Mouse (Mus musculus): ENCODE results near the gene Efr3b. TPM values are rescaled to one million over a fixed set of nuclear protein-coding genes. Genes with fewer than 3 reads are reported as not detected.

Efr3b gene
- polyA plus RNA-seq, 1 experiment from 2014 or later: 3.4 TPM

DNA sequence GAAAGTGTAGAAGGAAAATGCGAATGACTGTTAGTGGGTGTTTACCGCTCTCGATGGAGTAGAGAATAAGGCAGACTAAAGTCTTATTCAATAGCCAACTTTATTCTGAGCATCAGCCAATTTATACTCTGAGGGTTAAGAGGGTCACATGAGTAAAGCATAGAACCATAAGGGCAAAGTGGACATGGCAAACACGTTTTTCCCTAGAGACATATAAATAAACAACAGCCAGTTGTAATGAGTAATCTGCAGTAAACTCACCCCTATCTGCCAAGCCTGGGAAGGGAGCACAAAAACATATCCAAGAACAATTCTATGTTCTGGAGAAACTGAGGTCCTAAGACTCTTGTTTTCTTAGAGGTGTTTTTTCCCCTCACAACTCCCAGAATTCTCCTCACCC, 29.8 kb upstream of the Efr3b start:
- H3K27ac ChIP-seq (ENCODE audit: low read length): no peak overlapping the region
- H3K9ac ChIP-seq (ENCODE audit: low read length): no peak overlapping the region
- no peaks in the 10 kb centered on the region for H3K4me1 ChIP-seq (ENCODE audit: control insufficient read depth, insufficient read depth, low read length)
- H3K27me3 ChIP-seq (ENCODE audit: control insufficient read depth, insufficient read depth, low read length): no peaks in the 10 kb centered on the region
- ATAC-seq (ENCODE audit: insufficient read depth, low FRiP score): no peak
- H3K9me3 ChIP-seq (replicated peaks; ENCODE audit: control insufficient read depth, low read length): no peaks in the 10 kb centered on the region
- H3K36me3 ChIP-seq (ENCODE audit: control insufficient read depth, insufficient read depth, low read length): no peaks in the 10 kb centered on the region
- 74% methylated on average over 4 of the region's 4 CpGs for WGBS
- no peak overlapping the region for H3K4me3 ChIP-seq (replicated peaks; ENCODE audit: low read length)
- H3K4me2 ChIP-seq (ENCODE audit: low read depth, low read length): no peak overlapping the region

DNA sequence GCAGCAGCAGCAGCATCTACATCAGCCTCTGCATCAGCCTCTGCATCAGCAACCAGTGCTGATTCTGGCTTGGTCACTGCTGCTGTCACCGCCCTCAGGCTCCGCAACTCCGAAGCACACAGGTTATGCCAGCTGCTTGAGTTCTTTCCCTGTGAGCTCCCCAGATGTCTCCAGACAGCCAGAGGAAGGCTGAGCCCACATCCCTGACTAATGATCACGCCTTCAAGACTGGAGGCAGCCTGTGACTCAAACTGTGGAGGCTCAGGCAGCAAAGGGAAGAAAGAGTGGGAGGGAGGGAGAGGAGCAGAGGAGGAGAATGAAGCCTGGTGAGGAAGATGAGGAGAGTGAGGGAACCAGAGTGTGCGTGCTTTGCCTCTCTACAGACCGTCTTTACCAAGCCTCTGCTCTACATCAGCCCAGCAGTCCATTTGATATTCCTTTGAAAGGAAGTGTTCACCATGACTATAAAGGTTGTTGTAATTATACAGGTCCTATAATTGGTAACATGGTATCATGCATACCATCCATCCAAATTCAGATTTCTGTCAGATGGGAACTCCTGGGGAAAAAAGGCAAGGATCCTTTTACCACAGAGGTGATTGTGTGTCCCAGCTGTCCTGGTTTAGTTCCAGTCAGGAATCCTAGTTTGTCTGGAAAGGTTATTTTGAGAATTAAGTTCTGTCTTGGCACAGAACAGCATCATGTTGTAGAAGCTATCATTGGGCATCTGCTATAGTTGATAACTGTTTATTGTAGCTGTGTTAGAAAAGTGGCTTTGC, 28.2 kb upstream of the Efr3b start:
- 65% methylated on average over 6 of the region's 6 CpGs for WGBS
- Histone ChIP-seq H3K4me2 (ENCODE audit: low read depth, low read length) (no peak overlapping the region), H3K4me3 (replicated peaks; ENCODE audit: low read length) (no peak overlapping the region), H3K36me3 (ENCODE audit: control insufficient read depth, insufficient read depth, low read length) (no peaks in the 10 kb centered on the region), H3K27ac (ENCODE audit: low read length) (no peak overlapping the region), H3K9ac (ENCODE audit: low read length) (no peak overlapping the region), H3K4me1 (ENCODE audit: control insufficient read depth, insufficient read depth, low read length) (no peaks in the 10 kb centered on the region), H3K27me3 (ENCODE audit: control insufficient read depth, insufficient read depth, low read length) (no peaks in the 10 kb centered on the region), H3K9me3 (replicated peaks; ENCODE audit: control insufficient read depth, low read length) (no peaks in the 10 kb centered on the region)
- no peak for ATAC-seq (ENCODE audit: insufficient read depth, low FRiP score)

DNA sequence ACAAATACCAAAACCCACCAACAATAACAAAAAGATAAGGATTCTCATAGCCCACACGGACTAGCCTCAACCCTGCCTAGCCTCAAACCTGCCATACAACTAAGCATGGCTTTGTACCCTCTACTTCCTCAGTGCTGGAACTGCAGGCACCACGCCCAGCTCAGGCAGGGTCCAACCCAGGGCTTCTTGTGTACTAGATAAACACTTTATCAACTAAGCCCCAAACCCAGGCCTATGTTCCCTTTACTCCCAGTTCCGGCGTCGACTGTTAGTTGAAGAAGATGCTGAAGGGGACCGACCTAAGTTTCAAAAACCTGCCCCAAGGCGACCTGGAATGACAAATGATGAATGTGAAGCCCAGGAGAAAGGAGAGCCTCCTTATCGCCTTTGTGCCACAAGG, 27.2 kb upstream of the Efr3b start:
- WGBS: 51% methylated on average over 8 of the region's 8 CpGs
- Histone ChIP-seq H3K9ac (ENCODE audit: low read length) (no peak overlapping the region), H3K4me1 (ENCODE audit: control insufficient read depth, insufficient read depth, low read length) (no peaks in the 10 kb centered on the region), H3K9me3 (replicated peaks; ENCODE audit: control insufficient read depth, low read length) (no peaks in the 10 kb centered on the region), H3K36me3 (ENCODE audit: control insufficient read depth, insufficient read depth, low read length) (no peaks in the 10 kb centered on the region), H3K27me3 (ENCODE audit: control insufficient read depth, insufficient read depth, low read length) (no peaks in the 10 kb centered on the region), H3K4me2 (ENCODE audit: low read depth, low read length) (no peak overlapping the region), H3K4me3 (replicated peaks; ENCODE audit: low read length) (no peak overlapping the region), H3K27ac (ENCODE audit: low read length) (no peak overlapping the region)
- no peak for ATAC-seq (ENCODE audit: insufficient read depth, low FRiP score)

DNA sequence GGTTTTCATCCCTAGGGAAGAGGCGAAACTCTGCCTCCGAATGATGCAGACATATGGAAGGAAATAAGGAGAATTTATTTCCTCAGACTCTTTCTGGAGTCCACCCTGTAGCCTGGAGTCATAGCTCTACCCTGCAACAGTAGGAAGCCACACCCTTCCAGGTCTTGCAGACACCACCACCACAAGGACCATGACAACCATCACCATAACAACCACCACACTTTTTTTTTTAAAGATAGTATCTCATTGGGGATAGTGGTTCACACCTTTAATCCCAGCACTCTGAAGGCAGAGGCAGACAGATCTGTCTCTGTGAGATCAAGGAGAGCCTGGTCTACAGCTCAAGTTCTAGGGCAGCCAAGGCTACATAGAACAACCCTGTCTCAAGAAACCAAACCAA, 26.8 kb upstream of the Efr3b start:
- 90% methylated on average over 2 of the region's 2 CpGs for WGBS
- no peak for ATAC-seq (ENCODE audit: insufficient read depth, low FRiP score)
- H3K4me3 ChIP-seq (replicated peaks; ENCODE audit: low read length): no peak overlapping the region

DNA sequence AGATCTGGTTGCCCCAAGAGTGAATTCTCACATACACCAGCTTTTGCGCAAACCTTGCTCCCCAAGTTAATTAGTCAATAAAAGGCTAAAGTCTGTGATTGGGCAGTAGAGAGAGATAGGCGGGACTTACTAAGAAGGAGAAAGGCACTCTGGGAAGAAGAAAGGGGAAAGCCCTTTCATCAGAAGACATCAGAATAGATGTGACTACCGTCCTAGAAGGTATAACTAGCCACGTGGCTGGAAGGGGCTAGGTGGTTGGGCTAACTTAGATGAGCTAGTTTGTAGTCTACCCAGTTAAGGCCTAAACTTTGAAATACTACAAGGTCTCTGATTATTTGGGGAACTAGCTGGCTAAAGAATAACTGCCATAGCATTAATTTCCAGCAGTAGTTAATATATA, 21.0 kb upstream of the Efr3b start:
- H3K4me3 ChIP-seq (replicated peaks; ENCODE audit: low read length): no peak overlapping the region
- ATAC-seq (ENCODE audit: insufficient read depth, low FRiP score): no peak
- H3K4me2 ChIP-seq (ENCODE audit: low read depth, low read length): no peak overlapping the region
- 86% methylated on average over 4 of the region's 4 CpGs for WGBS
- H3K27ac ChIP-seq (ENCODE audit: low read length): no peak overlapping the region
- H3K9me3 ChIP-seq (replicated peaks; ENCODE audit: control insufficient read depth, low read length): no peaks in the 10 kb centered on the region
- H3K9ac ChIP-seq (ENCODE audit: low read length): no peak overlapping the region
- H3K36me3 ChIP-seq (ENCODE audit: control insufficient read depth, insufficient read depth, low read length): no peaks in the 10 kb centered on the region
- no peaks in the 10 kb centered on the region for H3K27me3 ChIP-seq (ENCODE audit: control insufficient read depth, insufficient read depth, low read length)
- H3K4me1 ChIP-seq (ENCODE audit: control insufficient read depth, insufficient read depth, low read length): no peaks in the 10 kb centered on the region

More for the DNA sequence above, 26.8 kb upstream of the Efr3b start:
- H3K4me2 ChIP-seq (ENCODE audit: low read depth, low read length): no peak overlapping the region
- H3K4me1 ChIP-seq (ENCODE audit: control insufficient read depth, insufficient read depth, low read length): no peaks in the 10 kb centered on the region
- H3K9me3 ChIP-seq (replicated peaks; ENCODE audit: control insufficient read depth, low read length): no peaks in the 10 kb centered on the region
- H3K27ac ChIP-seq (ENCODE audit: low read length): no peak overlapping the region
- H3K9ac ChIP-seq (ENCODE audit: low read length): no peak overlapping the region
- H3K36me3 ChIP-seq (ENCODE audit: control insufficient read depth, insufficient read depth, low read length): no peaks in the 10 kb centered on the region
- no peaks in the 10 kb centered on the region for H3K27me3 ChIP-seq (ENCODE audit: control insufficient read depth, insufficient read depth, low read length)

DNA sequence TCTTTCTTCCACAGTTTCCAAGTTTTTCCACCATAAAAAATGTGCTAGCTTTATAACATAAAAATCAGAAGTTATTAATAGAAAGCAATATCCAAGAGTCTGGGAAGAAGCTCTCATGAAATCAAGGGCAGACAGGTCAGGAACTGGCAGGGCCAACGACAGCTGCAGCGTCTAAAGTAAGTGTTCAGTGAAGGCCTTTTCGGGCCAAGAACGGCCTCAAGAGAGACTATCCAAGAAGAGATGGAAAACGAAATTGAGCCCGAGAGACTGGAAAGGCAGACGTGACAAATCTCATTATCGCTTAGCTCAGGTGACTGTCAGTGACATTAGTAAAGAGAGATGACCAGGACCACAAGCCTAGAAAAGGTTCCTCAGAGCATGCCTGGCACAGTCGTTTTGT, 19.6 kb upstream of the Efr3b start:
- no peaks in the 10 kb centered on the region for H3K9me3 ChIP-seq (replicated peaks; ENCODE audit: control insufficient read depth, low read length)
- H3K9ac ChIP-seq (ENCODE audit: low read length): no peak overlapping the region
- no peak overlapping the region for H3K4me3 ChIP-seq (replicated peaks; ENCODE audit: low read length)
- H3K27me3 ChIP-seq (ENCODE audit: control insufficient read depth, insufficient read depth, low read length): no peaks in the 10 kb centered on the region
- no peaks in the 10 kb centered on the region for H3K36me3 ChIP-seq (ENCODE audit: control insufficient read depth, insufficient read depth, low read length)
- no peak overlapping the region for H3K4me2 ChIP-seq (ENCODE audit: low read depth, low read length)
- H3K27ac ChIP-seq (ENCODE audit: low read length): no peak overlapping the region
- H3K4me1 ChIP-seq (ENCODE audit: control insufficient read depth, insufficient read depth, low read length): no peaks in the 10 kb centered on the region
- no peak for ATAC-seq (ENCODE audit: insufficient read depth, low FRiP score)
- 62% methylated on average over 9 of the region's 9 CpGs for WGBS

DNA sequence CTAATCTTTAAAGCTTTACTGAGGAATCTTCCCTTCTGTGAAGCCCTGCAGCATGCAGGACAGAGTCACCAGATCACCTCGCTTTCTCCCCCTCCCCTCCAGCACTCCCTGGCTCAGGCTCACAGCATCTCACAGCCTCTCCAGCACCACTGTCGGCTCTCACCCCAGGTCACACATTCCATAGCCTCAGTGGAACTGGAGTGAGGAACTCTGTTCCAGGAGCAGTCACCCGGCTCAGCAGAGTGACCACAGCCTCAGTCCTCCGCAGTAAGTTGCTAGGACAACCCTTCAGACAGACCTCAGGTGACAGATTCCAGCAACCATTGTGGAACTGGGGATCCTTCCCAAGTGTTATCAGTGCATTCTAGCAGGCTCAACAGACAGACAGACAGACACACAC, 16.1 kb upstream of the Efr3b start:
- ATAC-seq (ENCODE audit: insufficient read depth, low FRiP score): no peak
- no peak overlapping the region for H3K9ac ChIP-seq (ENCODE audit: low read length)
- H3K27ac ChIP-seq (ENCODE audit: low read length): no peak overlapping the region
- no peak overlapping the region for H3K4me3 ChIP-seq (replicated peaks; ENCODE audit: low read length)
- no peaks in the 10 kb centered on the region for H3K9me3 ChIP-seq (replicated peaks; ENCODE audit: control insufficient read depth, low read length)
- no peaks in the 10 kb centered on the region for H3K4me1 ChIP-seq (ENCODE audit: control insufficient read depth, insufficient read depth, low read length)
- no peak overlapping the region for H3K4me2 ChIP-seq (ENCODE audit: low read depth, low read length)
- WGBS: 30% methylated on average over 4 of the region's 4 CpGs
- no peaks in the 10 kb centered on the region for H3K27me3 ChIP-seq (ENCODE audit: control insufficient read depth, insufficient read depth, low read length)
- no peaks in the 10 kb centered on the region for H3K36me3 ChIP-seq (ENCODE audit: control insufficient read depth, insufficient read depth, low read length)

DNA sequence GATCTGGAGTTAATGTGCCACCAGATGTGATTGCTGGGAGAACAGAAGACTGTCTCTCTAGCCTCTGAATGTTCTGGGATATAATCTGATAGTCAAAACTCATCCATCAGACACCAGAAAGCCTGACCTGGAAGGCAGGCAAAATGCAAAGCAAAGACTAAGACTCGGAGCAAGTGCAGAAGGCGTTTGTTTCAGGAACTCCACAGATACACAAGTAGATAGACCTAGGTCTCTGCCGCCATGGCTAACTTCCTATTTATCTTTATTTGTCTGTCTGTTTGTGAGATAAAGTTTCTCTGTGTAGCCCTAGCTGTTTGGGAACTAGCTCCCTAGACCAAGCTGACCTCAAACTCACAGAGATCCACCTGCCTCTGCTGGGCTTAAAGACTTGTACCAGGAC, 14.9 kb upstream of the Efr3b start:
- H3K9ac ChIP-seq (ENCODE audit: low read length): no peak overlapping the region
- H3K27me3 ChIP-seq (ENCODE audit: control insufficient read depth, insufficient read depth, low read length): no peaks in the 10 kb centered on the region
- H3K4me3 ChIP-seq (replicated peaks; ENCODE audit: low read length): no peak overlapping the region
- no peak overlapping the region for H3K4me2 ChIP-seq (ENCODE audit: low read depth, low read length)
- no peak for ATAC-seq (ENCODE audit: insufficient read depth, low FRiP score)
- H3K27ac ChIP-seq (ENCODE audit: low read length): no peak overlapping the region
- H3K4me1 ChIP-seq (ENCODE audit: control insufficient read depth, insufficient read depth, low read length): no peaks in the 10 kb centered on the region
- no peaks in the 10 kb centered on the region for H3K9me3 ChIP-seq (replicated peaks; ENCODE audit: control insufficient read depth, low read length)
- H3K36me3 ChIP-seq (ENCODE audit: control insufficient read depth, insufficient read depth, low read length): no peaks in the 10 kb centered on the region
- 68% methylated on average over 3 of the region's 3 CpGs for WGBS

DNA sequence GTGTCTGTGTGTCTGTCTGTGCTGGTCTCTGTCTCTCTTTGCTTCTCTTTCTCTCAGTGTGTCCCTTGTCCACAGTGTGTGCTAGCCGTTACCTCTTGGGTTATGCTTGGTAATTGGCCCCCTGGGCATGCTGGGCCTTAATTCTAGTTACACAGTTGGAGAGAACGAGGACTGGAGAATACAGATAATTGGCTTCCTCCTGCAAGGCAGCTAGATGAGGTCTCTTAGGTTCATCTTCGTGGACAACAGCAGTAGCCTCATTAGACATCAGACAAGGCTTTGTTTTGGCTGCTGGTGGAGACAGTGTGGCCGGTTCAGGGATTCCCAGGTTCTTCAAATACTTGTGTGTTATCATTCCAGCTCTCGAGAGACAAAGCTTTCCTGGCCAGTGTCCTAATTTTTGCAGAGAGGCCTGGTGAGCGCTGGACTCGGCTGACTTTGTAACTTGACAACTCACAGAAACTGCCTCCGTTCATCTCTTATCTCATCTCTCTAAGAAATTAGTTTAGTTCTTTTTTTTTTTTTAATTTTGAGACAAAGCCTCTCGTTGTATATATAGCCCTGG, 12.2 kb upstream of the Efr3b start:
- H3K4me2 ChIP-seq (ENCODE audit: low read depth, low read length): no peak overlapping the region
- H3K36me3 ChIP-seq (ENCODE audit: control insufficient read depth, insufficient read depth, low read length): no peaks in the 10 kb centered on the region
- H3K9me3 ChIP-seq (replicated peaks; ENCODE audit: control insufficient read depth, low read length): no peaks in the 10 kb centered on the region
- H3K27ac ChIP-seq (ENCODE audit: low read length): no peak overlapping the region
- H3K4me1 ChIP-seq (ENCODE audit: control insufficient read depth, insufficient read depth, low read length): no peaks in the 10 kb centered on the region
- WGBS: 56% methylated on average over 9 of the region's 9 CpGs
- no peaks in the 10 kb centered on the region for H3K27me3 ChIP-seq (ENCODE audit: control insufficient read depth, insufficient read depth, low read length)
- H3K9ac ChIP-seq (ENCODE audit: low read length): no peak overlapping the region
- H3K4me3 ChIP-seq (replicated peaks; ENCODE audit: low read length): no peak overlapping the region
- no peak for ATAC-seq (ENCODE audit: insufficient read depth, low FRiP score)
